Comparison of ENCODE assay signal across 8 mouse cellular contexts in the genomic region with DNA sequence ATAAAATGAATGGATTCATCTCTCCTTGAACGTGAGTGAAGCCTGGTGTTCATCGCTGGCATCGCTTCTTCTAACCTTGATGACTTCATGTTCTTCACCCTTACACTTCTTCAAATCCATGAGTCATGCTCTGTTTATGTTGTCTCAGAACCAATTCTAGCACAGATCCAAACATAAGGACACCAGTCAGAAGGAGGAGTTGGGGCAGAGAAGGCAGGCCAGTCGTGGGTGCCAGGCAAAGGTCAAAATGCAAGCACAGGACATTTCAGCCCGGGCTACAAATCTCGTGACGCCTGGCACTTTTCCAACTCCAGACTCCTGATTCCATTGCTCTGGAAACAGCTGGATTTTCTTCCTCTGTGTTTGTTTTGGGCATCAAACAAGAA. TPM values are rescaled to one million over a fixed set of nuclear protein-coding genes. Genes with fewer than 3 reads are reported as not detected.
DNase-seq lines count a peak whose midpoint lies in the region; ATAC-seq and TF ChIP-seq lines count a peak whose summit lies in the region.

No protein-coding gene starts in this region.

- no peak overlapping the region; the same call in 1 of the 2 replicates for H3K9ac ChIP-seq in liver, adult 2 months (ENCODE audit: low read depth, low read length)
- peak overlapping the region; percentile 92 for H3K9ac ChIP-seq in midbrain, embryonic 16.5 days (ENCODE audit: low read depth, low read length)

- H3K27me3 ChIP-seq in heart, embryonic 10.5 days (ENCODE audit: insufficient read depth, poor library complexity, severe bottlenecking), result no peaks in the 10 kb centered on the region
- no peaks in the 10 kb centered on the region for H3K27me3 ChIP-seq in liver, adult 2 months (ENCODE audit: control insufficient read depth, insufficient read depth, low read length)
- H3K27me3 ChIP-seq in midbrain, embryonic 16.5 days (ENCODE audit: control insufficient read depth, insufficient read depth, low read depth, low read length), result no peaks in the 10 kb centered on the region

- H3K4me3 ChIP-seq in heart, embryonic 10.5 days, result peak overlapping the region; percentile 88
- H3K4me3 ChIP-seq in liver, adult 2 months (ENCODE audit: insufficient read depth, low read depth, low read length), result no peak overlapping the region; the same call in 1 of the 2 replicates
- H3K4me3 ChIP-seq in midbrain, embryonic 16.5 days (ENCODE audit: low read depth, low read length), result peak overlapping the region; percentile 88

- 33% methylated on average over 7 of the region's 7 CpGs for WGBS in heart, embryonic 10.5 days
- WGBS in liver, adult 2 months, result 5% methylated on average over 7 of the region's 7 CpGs
- WGBS in midbrain, embryonic 16.5 days, result 30% methylated on average over 7 of the region's 7 CpGs

- H3K27ac ChIP-seq in heart, embryonic 10.5 days, result peak overlapping the region; percentile 93
- peak overlapping the region; percentile 94 for H3K27ac ChIP-seq in liver, adult 2 months (replicated peaks; ENCODE audit: insufficient read depth, low read depth, low read length)
- peak overlapping the region; percentile 94 for H3K27ac ChIP-seq in midbrain, embryonic 16.5 days (ENCODE audit: low read length)

- TF ChIP-seq CTCF in liver, adult 2 months (IDR thresholded peaks at IDR 0.05; ENCODE audit: low read depth, low read length), result no peak

- peak; percentile 38 for ATAC-seq in erythroblast, adult 5-6 weeks (replicated peaks; ENCODE audit: low FRiP score, poor library complexity, severe bottlenecking)
- peak; percentile 23 for ATAC-seq in midbrain, embryonic 16.5 days

- peaks cover 16% of the 10 kb centered on the region for H3K4me1 ChIP-seq in heart, embryonic 10.5 days
- peaks cover 43% of the 10 kb centered on the region for H3K4me1 ChIP-seq in liver, adult 2 months (ENCODE audit: control insufficient read depth, insufficient read depth, low read length)
- peaks cover 29% of the 10 kb centered on the region for H3K4me1 ChIP-seq in midbrain, embryonic 16.5 days (ENCODE audit: control insufficient read depth, insufficient read depth, low read length)

- peak; percentile 77 for DNase-seq in 3134 (ENCODE audit: extremely low read depth, insufficient read length, low spot score)
- peak; percentile 86 for DNase-seq in adrenal gland, adult 2 months
- DNase-seq in heart, embryonic 10.5 days (ENCODE audit: low spot score), result peak; percentile 76
- DNase-seq in kidney, adult 9 months, result peak; percentile 97
- peak; percentile 97 for DNase-seq in liver, adult 2 months (ENCODE audit: extremely low read depth, low read depth, low spot score)
- peak; percentile 83 for DNase-seq in testis, postnatal 10 days (ENCODE audit: low spot score)

- peak overlapping the region; percentile 84 for H3K4me2 ChIP-seq in midbrain, embryonic 16.5 days (ENCODE audit: low read length)

- no peak for TF ChIP-seq POLR2A in liver, adult 2 months (IDR thresholded peaks at IDR 0.05; ENCODE audit: extremely low read depth, insufficient read depth, low read length)

- H3K79me2 ChIP-seq in liver, adult 2 months (ENCODE audit: control insufficient read depth, insufficient read depth, low read length), result peaks cover 33% of the 10 kb centered on the region

- no peaks in the 10 kb centered on the region for H3K9me3 ChIP-seq in heart, embryonic 10.5 days
- no peaks in the 10 kb centered on the region for H3K9me3 ChIP-seq in midbrain, embryonic 16.5 days (replicated peaks; ENCODE audit: control insufficient read depth, low read length, poor library complexity, severe bottlenecking)

- no peaks in the 10 kb centered on the region; the same call in 1 of the 2 replicates for H3K36me3 ChIP-seq in heart, embryonic 10.5 days
- peaks cover 19% of the 10 kb centered on the region for H3K36me3 ChIP-seq in liver, adult 2 months (ENCODE audit: control insufficient read depth, insufficient read depth, low read length)
- H3K36me3 ChIP-seq in midbrain, embryonic 16.5 days (ENCODE audit: control insufficient read depth, insufficient read depth, low read length), result no peaks in the 10 kb centered on the region

RNA-seq across cellular contexts. Expression of gene Gabarapl1, which starts 0.4 kb away (rescaled TPM):
- 100 to 1,000 TPM; 258 to 360 TPM for total RNA-seq in adrenal gland, adult 2 months (2021)
- 86.4 and 101 TPM in 2 replicates for polyA plus RNA-seq in adrenal gland, adult 2 months (2012; rRNA removed)
- 14.0 and 22.6 TPM in 2 replicates for total RNA-seq in erythroblast, adult 5-6 weeks (2015; ENCODE audit: low replicate concordance)
- total RNA-seq in erythroblast, adult 5-6 weeks (2017; ENCODE audit: low replicate concordance), result 31.4 and 36.7 TPM in 2 replicates
- polyA plus RNA-seq in heart, embryonic 10.5 days (2016; fragmentation: Nextera tagmentation; extraction: Ambion mirVana), result 30.8 and 34.4 TPM in 2 replicates
- total RNA-seq in liver, adult 2 months (2014; rRNA removed), result 355 and 458 TPM in 2 replicates
- 318 and 321 TPM in 2 replicates for polyA plus RNA-seq in liver, adult 2 months (2012; rRNA removed)
- 226 and 237 TPM in 2 replicates for polyA plus RNA-seq in midbrain, embryonic 16.5 days (2015; fragmentation: Nextera tagmentation; extraction: Ambion mirVana)

RNA-seq across cellular contexts. Expression of gene Tmem52b, which starts 20.2 kb away (rescaled TPM):
- not detected for total RNA-seq in adrenal gland, adult 2 months (2021)
- polyA plus RNA-seq in adrenal gland, adult 2 months (2012; rRNA removed), result not detected in 2 replicates
- total RNA-seq in erythroblast, adult 5-6 weeks (2015; ENCODE audit: low replicate concordance), result not detected in 2 replicates
- total RNA-seq in erythroblast, adult 5-6 weeks (2017; ENCODE audit: low replicate concordance), result not detected in 2 replicates
- not detected in 2 replicates for polyA plus RNA-seq in heart, embryonic 10.5 days (2016; fragmentation: Nextera tagmentation; extraction: Ambion mirVana)
- total RNA-seq in liver, adult 2 months (2014; rRNA removed), result not detected in 2 replicates
- not detected in 2 replicates for polyA plus RNA-seq in liver, adult 2 months (2012; rRNA removed)
- not detected in 2 replicates for polyA plus RNA-seq in midbrain, embryonic 16.5 days (2015; fragmentation: Nextera tagmentation; extraction: Ambion mirVana)

RNA-seq across cellular contexts. Expression of gene Olr1, which starts 25.6 kb away (rescaled TPM):
- under 1 TPM; 0.07 to 0.26 TPM for total RNA-seq in adrenal gland, adult 2 months (2021)
- not detected in 2 replicates for polyA plus RNA-seq in adrenal gland, adult 2 months (2012; rRNA removed)
- total RNA-seq in erythroblast, adult 5-6 weeks (2015; ENCODE audit: low replicate concordance), result 6.9 and 13.8 TPM in 2 replicates
- total RNA-seq in erythroblast, adult 5-6 weeks (2017; ENCODE audit: low replicate concordance), result 10.0 and 12.6 TPM in 2 replicates
- polyA plus RNA-seq in heart, embryonic 10.5 days (2016; fragmentation: Nextera tagmentation; extraction: Ambion mirVana), result 0.20 and 0.28 TPM in 2 replicates
- 0.07 TPM in 1 of 2 replicates, not detected in the other for total RNA-seq in liver, adult 2 months (2014; rRNA removed)
- polyA plus RNA-seq in liver, adult 2 months (2012; rRNA removed), result not detected in 2 replicates
- polyA plus RNA-seq in midbrain, embryonic 16.5 days (2015; fragmentation: Nextera tagmentation; extraction: Ambion mirVana), result not detected in 2 replicates

RNA-seq across cellular contexts. Expression of gene Klre1, which starts 45.2 kb away (rescaled TPM):
- under 1 TPM; 0.24 to 0.26 TPM for total RNA-seq in adrenal gland, adult 2 months (2021)
- 0.07 TPM in 1 of 2 replicates, not detected in the other for polyA plus RNA-seq in adrenal gland, adult 2 months (2012; rRNA removed)
- not detected in 2 replicates for total RNA-seq in erythroblast, adult 5-6 weeks (2015; ENCODE audit: low replicate concordance)
- total RNA-seq in erythroblast, adult 5-6 weeks (2017; ENCODE audit: low replicate concordance), result 1.1 TPM in 1 of 2 replicates, not detected in the other
- polyA plus RNA-seq in heart, embryonic 10.5 days (2016; fragmentation: Nextera tagmentation; extraction: Ambion mirVana), result not detected in 2 replicates
- 0.20 and 0.28 TPM in 2 replicates for total RNA-seq in liver, adult 2 months (2014; rRNA removed)
- polyA plus RNA-seq in liver, adult 2 months (2012; rRNA removed), result 0.07 and 0.10 TPM in 2 replicates
- polyA plus RNA-seq in midbrain, embryonic 16.5 days (2015; fragmentation: Nextera tagmentation; extraction: Ambion mirVana), result not detected in 2 replicates

RNA-seq across cellular contexts. Expression of gene Klrd1, which starts 59.0 kb away (rescaled TPM):
- total RNA-seq in adrenal gland, adult 2 months (2021), result under 1 TPM in 1 of 2 experiments, not detected in 1; 0.79 TPM
- 0.11 TPM in 1 of 2 replicates, not detected in the other for polyA plus RNA-seq in adrenal gland, adult 2 months (2012; rRNA removed)
- total RNA-seq in erythroblast, adult 5-6 weeks (2015; ENCODE audit: low replicate concordance), result not detected in 2 replicates
- total RNA-seq in erythroblast, adult 5-6 weeks (2017; ENCODE audit: low replicate concordance), result 2.4 TPM in 1 of 2 replicates, not detected in the other
- not detected in 2 replicates for polyA plus RNA-seq in heart, embryonic 10.5 days (2016; fragmentation: Nextera tagmentation; extraction: Ambion mirVana)
- total RNA-seq in liver, adult 2 months (2014; rRNA removed), result 0.83 and 1.3 TPM in 2 replicates
- 0.13 and 0.14 TPM in 2 replicates for polyA plus RNA-seq in liver, adult 2 months (2012; rRNA removed)
- not detected in 2 replicates for polyA plus RNA-seq in midbrain, embryonic 16.5 days (2015; fragmentation: Nextera tagmentation; extraction: Ambion mirVana)
